Mouse (Mus musculus) leukemia stem cell, adult 10-12 weeks (primary cell): ENCODE measurements around the gene Tnfrsf12a. TPM values are rescaled to one million over a fixed set of nuclear protein-coding genes. Genes with fewer than 3 reads are reported as not detected.

Experiments
- polyA plus RNA-seq: library from polyadenylated mRNA; stranded (reverse); fragments of >175 nt; gene quantifications from 2 replicates; pipeline ENCODE4 v1.2.3, GENCODE M21; 2012; ENCODE audit warnings: low replicate concordance

Gene Tnfrsf12a
- 12.6 and 14.4 TPM in 2 replicates for polyA plus RNA-seq

DNA sequence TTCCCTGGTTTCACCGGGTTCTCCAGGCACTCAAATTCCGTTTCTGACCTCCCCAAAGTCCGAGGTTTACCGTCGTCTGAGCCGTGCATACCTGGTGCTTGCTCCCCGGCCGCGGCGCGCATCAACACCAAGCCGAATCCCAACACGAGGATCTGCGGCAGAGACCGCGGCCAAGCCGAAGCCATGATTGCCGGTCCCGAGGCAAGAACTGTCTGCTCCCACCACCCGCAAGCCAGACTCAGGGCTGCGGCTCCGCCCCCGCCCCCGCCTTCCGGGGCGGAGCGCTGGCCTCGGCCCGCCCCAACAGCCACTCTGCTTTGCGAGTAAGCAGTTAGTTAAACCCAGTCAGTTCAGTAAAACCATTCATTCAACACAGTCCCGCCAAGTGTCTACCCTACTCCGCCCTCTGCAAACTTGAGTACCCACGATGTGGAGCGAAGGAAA lies at the start of gene Tnfrsf12a:
Tnfrsf12a (minus strand) TSS at position 233 of the 444 bp plus-strand sequence.

DNA sequence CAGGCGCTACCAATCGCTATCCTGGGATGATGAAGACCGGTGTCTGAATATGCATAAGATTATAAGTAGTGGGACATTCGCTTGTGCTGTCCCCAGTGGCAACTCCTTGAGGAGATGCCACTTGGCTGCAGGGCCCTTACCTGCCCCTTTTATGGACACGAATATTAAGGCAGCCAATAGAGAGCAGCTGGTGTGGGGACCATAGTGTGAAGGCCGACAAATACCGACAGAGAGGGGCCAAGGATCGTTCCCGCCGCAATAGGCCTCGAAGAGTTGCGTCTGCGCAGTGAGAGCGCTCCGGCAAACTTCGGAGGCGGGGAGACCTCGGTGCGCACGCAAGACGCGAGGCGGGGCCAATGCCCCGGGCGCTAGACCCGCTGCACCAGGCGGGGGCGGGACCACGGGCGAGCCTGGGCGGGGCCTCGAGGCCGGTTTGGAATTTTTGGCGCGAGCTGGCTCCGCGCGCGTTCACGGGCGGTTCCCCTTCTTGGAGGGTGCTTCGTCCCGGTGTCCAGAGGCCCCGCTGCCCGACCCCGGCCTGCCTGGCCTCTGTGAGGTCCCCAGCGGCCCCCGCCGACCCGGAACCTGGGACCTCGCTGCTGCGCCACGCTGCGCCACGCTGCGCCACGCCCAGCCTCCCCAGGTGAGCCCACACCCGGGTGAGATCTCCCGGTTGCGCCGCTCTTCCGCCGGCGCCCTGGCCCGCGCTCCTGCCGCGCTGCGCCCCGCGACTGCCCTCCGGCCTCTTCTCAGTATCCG lies 48.9 kb upstream of the Tnfrsf12a start, which contains the start of gene Pkmyt1:
Pkmyt1 (plus strand) TSS at position 338 of the 759 bp plus-strand sequence.

DNA sequence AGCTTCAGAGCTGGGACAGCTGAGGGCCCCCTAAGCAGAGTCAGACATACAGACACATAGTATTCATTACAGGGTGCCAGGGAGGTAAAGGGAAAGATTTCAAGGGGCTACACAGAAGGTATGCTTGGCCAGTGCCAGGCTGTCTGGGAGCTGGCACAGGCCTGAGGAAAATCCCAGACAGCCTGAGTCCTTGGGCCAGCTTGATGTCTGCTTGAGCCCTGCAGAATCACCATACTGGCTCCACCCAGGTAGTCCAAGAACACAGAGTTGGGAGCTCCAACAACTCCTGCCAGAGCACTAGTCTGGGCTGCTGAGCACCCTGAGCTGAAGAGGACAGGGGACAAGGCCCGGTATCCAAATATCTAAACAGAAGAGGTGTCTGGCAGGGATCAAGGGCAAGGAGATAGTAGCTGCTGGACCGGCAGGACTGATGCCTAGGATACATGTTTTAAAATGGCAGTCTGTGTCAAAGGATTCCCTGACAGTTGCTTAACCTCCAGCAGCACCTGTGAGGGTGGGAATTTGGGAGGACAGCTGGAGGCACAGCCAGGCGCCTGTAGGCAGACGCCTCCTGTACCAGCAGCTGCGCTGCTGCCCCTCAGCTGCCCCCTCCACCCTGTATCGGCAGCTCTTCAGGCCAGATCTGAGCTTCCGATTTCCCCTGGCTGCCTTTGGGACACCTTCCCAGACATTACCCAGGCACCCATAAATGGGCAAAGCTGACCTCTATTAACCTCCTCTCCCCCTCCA lies 45.3 kb upstream of the Tnfrsf12a start, which contains the start of gene 1520401A03Rik:
1520401A03Rik (minus strand) TSS at position 408 of the 750 bp plus-strand sequence.

DNA sequence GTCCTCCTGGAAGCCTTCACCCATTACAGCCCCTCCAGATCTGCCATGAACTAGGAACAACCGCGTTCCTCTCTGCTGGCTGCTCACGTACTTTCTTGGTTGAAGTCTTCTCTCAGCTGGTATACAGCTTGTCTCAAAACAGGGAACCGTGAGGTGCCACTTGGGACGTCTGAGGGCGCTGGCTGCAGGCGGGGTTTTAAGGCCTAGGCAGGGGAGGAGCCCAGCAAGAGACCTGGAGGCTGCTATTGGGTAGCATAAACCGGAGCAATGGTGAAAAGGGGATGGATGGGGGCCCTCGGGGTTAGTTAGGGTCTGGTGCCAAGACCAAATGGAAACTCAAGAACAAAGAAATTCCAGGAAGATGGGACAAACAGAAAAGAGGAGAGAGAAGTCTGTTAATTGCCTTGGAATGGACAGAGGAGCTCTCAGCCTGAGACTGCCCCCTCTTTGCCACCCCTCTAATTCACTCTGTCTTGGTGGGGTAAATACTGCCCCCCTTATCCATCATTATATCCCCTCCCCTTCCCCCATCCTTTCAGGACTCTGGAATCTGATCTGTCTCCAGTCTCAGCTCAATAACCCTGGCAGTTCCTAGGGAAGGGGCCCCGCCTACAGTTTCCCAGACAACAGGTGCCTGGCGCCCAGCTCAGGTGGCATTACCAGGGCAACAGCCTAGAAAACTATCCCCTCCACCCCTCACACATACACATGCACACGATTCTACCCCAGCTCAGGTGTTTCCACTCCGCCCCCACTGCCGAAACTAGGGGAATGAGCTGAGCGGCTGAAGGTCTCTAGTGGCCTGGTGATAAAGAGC lies 6.8 kb upstream of the Tnfrsf12a start, which contains the start of gene Cldn9:
Cldn9 (minus strand) TSS at position 171 of the 817 bp plus-strand sequence.

DNA sequence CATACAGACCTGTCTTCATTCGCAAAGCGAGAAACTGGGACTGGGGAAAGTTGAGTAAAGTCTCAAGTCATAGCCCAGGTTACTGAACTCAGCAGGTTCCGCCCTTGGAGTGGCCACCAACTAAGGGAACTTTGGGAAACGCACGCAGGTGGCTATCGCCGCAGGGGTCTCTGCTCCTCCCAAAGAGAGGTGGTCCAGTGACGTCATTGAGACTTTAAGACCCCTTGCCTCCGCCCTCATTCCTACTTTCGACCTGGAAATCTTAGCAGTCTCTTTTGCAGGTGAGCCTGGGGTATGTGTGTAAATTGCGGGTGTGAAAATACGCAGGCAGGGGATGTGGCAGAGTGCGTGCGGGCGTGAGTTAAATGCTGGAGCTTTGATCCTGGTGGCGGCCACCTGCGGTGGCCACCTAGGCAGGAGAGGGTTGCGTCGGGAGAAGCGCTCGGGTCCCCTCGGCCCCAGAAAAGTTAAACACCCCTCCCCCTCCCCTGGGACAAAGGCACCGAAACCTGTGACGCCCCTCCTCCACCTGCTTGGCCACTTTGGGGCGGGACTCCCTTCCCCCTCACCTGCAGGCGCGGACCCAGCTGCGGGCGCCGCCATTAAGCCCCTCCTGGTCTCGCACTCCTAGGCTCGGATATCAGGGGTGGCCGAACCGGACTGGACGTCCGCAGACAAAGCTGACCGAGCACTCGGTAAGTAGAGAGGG lies 2.0 kb upstream of the Tnfrsf12a start, which contains the start of gene Cldn6:
Cldn6 (plus strand) TSS at position 123 of the 709 bp plus-strand sequence.

DNA sequence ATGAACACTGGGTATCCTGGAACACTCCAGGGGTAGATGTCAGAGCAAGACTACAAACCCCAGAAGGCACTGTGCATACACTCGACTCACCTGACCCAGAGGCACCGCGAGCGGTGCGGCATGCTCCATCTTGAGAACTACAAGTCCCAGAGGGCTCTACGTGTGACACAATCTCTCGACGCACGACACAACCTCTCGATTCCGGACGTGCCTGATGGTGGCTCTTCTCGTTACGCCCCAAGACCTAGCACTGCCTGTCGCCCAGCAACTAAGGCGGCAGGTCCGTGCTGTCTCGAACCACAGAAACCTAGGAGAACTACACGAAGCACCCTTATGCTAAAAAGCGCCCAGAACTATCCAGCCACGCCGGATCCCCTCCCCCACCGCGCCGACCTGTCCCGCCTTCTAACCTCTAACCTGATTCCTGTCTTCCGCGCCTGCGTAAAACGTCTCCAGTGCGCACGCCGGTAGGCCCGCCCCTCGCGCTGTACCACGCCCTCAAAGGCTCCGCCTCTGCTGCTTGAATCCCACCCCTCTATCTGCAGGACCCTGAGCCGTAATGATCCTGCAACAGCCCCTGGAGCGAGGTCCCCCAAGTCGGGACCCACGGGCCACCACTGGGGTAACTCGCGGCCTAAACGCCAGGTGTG lies 3.7 kb downstream of the Tnfrsf12a start, which contains the start of the genes Hcfc1r1 and Thoc6:
Hcfc1r1 (plus strand) TSS at position 173 of the 650 bp plus-strand sequence.
Thoc6 (minus strand) TSS at position 459 of the 650 bp plus-strand sequence.

DNA sequence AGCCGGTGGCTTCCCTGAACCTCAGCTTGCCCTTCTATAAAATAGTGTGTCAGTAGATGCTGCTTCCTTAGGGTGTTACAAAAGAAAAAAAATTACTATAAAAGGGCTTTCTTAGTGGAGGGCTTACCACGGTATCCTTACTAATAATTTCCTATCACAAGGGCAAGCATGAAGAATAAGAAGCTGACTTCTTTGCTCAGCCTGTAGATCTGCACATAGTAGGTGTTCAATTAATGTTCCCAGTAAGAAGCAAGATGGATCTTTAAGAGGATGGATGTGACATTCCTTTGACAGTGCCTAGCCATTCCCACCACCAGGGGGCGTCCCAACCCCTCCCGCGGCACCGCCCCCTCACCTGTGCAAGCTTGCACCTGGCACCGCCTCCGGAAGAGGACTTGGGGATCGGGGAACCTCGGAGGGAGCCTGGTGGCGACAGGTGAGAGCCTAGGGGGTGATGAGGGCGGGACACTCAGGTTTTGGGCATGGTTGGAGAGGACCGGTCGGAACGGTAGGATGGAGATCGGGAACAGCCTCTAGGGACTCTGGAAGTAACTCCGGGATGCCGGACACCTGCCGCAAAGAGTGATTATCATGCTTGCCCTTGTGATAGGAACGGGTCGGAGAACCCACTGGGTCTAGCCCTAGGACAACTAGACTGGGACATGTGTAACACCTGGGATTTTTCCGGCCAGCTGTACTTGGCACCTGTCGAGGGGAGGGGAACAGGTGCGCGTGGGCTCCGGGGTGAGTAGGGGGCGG lies 17.0 kb downstream of the Tnfrsf12a start, which contains the start of gene Bicdl2:
Bicdl2 (plus strand) TSS at position 390 of the 759 bp plus-strand sequence.

DNA sequence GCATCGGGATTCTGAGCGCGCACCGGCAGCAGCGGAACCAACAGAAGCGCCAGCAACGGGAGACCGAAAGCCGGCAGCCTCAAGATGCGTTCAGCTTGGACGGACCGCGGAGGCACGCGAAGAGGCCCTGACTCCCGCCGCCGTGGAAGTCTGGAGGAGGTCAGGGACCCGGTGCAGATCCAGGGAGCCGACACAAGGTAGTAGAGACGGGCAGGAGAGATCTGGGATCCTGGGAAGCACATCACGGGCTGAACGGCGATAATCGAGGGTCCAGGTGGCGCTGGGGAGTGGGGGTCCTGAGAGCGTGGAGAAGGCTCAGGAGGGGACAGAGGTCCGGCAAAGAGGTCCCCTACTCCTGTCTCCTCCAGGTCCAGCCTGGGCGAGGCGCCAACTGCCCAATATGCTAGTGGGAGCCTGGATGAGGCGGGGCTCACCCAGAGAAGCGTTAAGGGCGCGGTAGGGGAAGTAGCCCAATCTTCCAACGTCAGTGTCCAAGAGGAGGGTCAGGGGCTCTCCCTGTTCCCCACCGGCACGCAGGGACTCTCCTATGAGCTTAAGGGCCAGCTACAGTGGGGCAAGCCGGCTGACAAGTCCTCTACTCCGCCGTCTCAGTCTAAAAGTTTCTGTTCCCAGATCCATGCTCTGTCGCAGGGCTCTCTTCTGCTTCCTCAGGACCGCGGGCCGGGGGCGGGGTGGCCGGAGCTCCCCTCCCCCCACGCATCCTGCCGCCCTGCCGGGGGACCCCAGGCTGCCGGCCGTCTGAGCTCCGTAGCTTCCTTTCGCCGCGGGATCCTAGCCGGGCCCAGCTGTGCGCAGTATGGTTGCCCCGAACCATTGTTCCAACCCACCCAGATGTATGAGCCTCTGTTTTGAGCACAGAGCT lies 32.4 kb downstream of the Tnfrsf12a start, which contains the start of gene Mmp25:
Mmp25 (minus strand) TSS at position 665 of the 883 bp plus-strand sequence.

Other genes with a start within 250 kb of the Tnfrsf12a start
- gene Vmn2r117, start 197.8 kb downstream of the Tnfrsf12a start, polyA plus RNA-seq: not detected in 2 replicates
- gene Zfp213, start 113.2 kb downstream of the Tnfrsf12a start, polyA plus RNA-seq: 9.6 and 13.1 TPM in 2 replicates
- 0.40 and 0.80 TPM in 2 replicates for gene Zfp13, start 78.0 kb downstream of the Tnfrsf12a start, polyA plus RNA-seq
- not detected in 2 replicates for gene Zscan10, start 76.6 kb downstream of the Tnfrsf12a start, polyA plus RNA-seq
- gene Mmp25, start 32.2 kb downstream of the Tnfrsf12a start, polyA plus RNA-seq: 2.3 and 2.6 TPM in 2 replicates
- gene Bicdl2, start 17.0 kb downstream of the Tnfrsf12a start, polyA plus RNA-seq: 0.36 TPM in 1 of 2 replicates, not detected in the other
- 127 and 166 TPM in 2 replicates for gene Hcfc1r1, start 3.9 kb downstream of the Tnfrsf12a start, polyA plus RNA-seq
- gene Thoc6, start 3.6 kb downstream of the Tnfrsf12a start, polyA plus RNA-seq: 71.1 and 149 TPM in 2 replicates
- gene Cldn6, start 1.8 kb upstream of the Tnfrsf12a start, polyA plus RNA-seq: not detected in 2 replicates
- gene Cldn9, start 6.6 kb upstream of the Tnfrsf12a start, polyA plus RNA-seq: not detected in 2 replicates
- gene 1520401A03Rik, start 45.3 kb upstream of the Tnfrsf12a start, polyA plus RNA-seq: not detected in 2 replicates
- 246 and 386 TPM in 2 replicates for gene Pkmyt1, start 48.9 kb upstream of the Tnfrsf12a start, polyA plus RNA-seq
- 2.9 and 33.2 TPM in 2 replicates for gene Paqr4, start 63.4 kb upstream of the Tnfrsf12a start, polyA plus RNA-seq
- gene Kremen2, start 68.4 kb upstream of the Tnfrsf12a start, polyA plus RNA-seq: 0.21 and 0.26 TPM in 2 replicates
- 22.5 and 23.8 TPM in 2 replicates for gene Flywch1, start 94.1 kb upstream of the Tnfrsf12a start, polyA plus RNA-seq
- gene Flywch2, start 108.6 kb upstream of the Tnfrsf12a start, polyA plus RNA-seq: 1.0 and 4.2 TPM in 2 replicates
- 176 and 518 TPM in 2 replicates for gene Srrm2, start 113.1 kb upstream of the Tnfrsf12a start, polyA plus RNA-seq
- 44.9 and 471 TPM in 2 replicates for gene Elob, start 151.7 kb upstream of the Tnfrsf12a start, polyA plus RNA-seq
- gene Prss33, start 158.6 kb upstream of the Tnfrsf12a start, polyA plus RNA-seq: 0.80 TPM in 1 of 2 replicates, not detected in the other
- gene Prss32, start 166.4 kb upstream of the Tnfrsf12a start, polyA plus RNA-seq: not detected in 2 replicates
- gene Prss41, start 166.7 kb upstream of the Tnfrsf12a start, polyA plus RNA-seq: 1.9 and 2.1 TPM in 2 replicates
- 0.11 TPM in 1 of 2 replicates, not detected in the other for gene Prss21, start 190.6 kb upstream of the Tnfrsf12a start, polyA plus RNA-seq
- gene Dcpp1, start 203.4 kb upstream of the Tnfrsf12a start, polyA plus RNA-seq: not detected in 2 replicates
- not detected in 2 replicates for gene Dcpp2, start 203.4 kb upstream of the Tnfrsf12a start, polyA plus RNA-seq
- gene Dcpp3, start 240.0 kb upstream of the Tnfrsf12a start, polyA plus RNA-seq: not detected in 2 replicates